Mouse (Mus musculus): ENCODE results near the gene Gm853.

Gene Gm853

GRCm38 (mm10) chr4:130213857-130214256 lies 8.3 kb downstream of the Gm853 start:
- no peak for DNase-seq (ENCODE audit: low spot score in 2 of 2)

GRCm38 (mm10) chr4:130213197-130213596 lies 9.0 kb downstream of the Gm853 start:
- DNase-seq (ENCODE audit: low spot score in 2 of 2) = no peak

DNA sequence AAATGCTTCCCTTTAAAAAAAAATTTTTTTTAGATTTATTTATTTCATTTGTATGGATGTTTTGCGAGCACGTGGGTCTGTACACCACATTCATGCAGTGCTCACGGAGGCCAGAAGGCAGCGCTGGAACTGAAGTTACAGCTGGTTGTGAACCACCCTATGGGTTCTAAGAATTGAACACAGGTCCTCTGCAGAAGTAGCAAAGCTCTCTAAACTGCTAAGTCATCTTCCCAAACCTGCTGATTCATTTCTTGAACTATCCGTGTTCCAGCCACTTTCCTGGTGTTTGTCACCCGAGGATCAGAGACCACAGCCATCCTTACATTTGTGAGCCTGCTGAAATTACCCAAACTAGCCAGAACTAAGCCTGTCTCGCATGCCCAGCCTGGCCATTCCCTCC lies 9.8 kb downstream of the Gm853 start:
- DNase-seq (ENCODE audit: low spot score in 2 of 2) = no peak

GRCm38 (mm10) chr4:130211870-130212269 lies 10.3 kb downstream of the Gm853 start:
- DNase-seq (ENCODE audit: low spot score in 2 of 2) = no peak

- peak; percentile 85 to 92 for DNase-seq (ENCODE audit: low spot score in 2 of 2)
These were observed 23.2 kb downstream of the Gm853 start for GRCm38 (mm10) chr4:130198694-130199670.

DNA sequence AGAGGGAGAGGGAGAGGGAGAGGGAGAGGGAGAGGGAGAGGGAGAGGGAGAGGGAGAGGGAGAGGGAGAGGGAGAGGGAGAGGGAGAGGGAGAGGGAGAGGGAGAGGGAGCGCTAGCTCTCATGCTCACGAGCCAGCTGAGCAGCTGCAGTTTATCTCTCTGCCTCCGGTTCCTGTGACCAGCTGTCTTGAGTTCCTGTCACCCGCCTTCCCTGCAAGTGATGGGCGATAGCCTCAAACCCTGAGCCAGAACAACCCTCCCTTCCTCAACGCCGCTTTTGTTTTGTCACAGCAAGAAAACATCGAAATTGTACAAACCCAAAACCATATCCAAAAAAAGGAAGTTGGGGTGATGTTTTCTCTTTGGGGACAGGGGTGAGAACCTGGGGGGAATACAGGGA lies 25.7 kb downstream of the Gm853 start:
- no peak for DNase-seq (ENCODE audit: low spot score in 2 of 2)

GRCm38 (mm10) chr4:130195924-130196323 lies 26.3 kb downstream of the Gm853 start:
- no peak for DNase-seq (ENCODE audit: low spot score in 2 of 2)

- DNase-seq (ENCODE audit: low spot score in 2 of 2) = no peak
These were observed 29.9 kb downstream of the Gm853 start for GRCm38 (mm10) chr4:130192266-130192665.

- DNase-seq (ENCODE audit: low spot score in 2 of 2) = no peak
These were observed 32.6 kb downstream of the Gm853 start for GRCm38 (mm10) chr4:130189606-130190005.

- DNase-seq (ENCODE audit: low spot score in 2 of 2) = peak; percentile 89 to 91
These were observed 33.3 kb downstream of the Gm853 start for GRCm38 (mm10) chr4:130188806-130189297.

DNA sequence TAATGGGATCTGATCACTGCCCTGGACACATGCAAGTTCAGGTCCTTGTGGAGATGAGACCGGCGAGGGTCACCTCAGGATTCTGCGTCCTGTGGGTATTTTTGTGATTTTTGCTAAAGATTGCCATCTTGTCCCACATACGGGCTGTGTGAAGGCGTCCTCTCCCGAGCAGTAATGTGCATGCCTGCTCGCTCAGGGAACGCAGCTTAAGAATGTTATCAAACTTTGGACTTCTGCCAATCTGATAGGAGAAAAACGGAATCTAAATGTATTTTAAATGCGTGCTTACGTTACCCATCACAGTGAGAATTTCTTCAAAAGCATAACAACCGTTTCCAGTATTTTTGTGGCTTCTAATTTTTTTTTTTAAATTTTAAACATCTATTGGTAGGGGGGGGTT lies 35.3 kb downstream of the Gm853 start:
- DNase-seq (ENCODE audit: low spot score in 2 of 2) = peak; percentile 52 to 71

- DNase-seq (ENCODE audit: low spot score in 2 of 2) = no peak
These were observed 35.8 kb downstream of the Gm853 start for GRCm38 (mm10) chr4:130186450-130186849.

DNA sequence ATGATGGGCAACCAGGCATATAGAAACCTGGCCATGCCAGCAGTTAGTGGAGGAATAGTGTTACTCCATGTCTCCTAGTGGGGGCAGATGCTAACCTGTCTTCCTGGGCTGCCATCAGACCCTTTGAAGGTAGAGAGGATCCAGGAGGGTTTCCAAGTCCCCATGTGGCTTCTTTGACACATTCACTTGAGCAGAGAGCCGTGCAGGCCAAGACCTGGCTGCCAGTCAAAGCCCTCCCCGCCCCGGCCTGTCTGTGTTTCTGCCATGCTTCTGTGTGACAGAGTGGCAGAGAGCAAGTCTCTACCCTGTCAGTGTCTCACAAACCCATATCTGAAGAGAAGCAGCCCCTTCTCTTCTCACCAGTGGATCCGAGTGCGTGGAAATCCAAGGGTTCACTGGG lies 38.3 kb downstream of the Gm853 start:
- DNase-seq (ENCODE audit: low spot score in 2 of 2) = no peak

GRCm38 (mm10) chr4:130183023-130183422 lies 39.2 kb downstream of the Gm853 start:
- DNase-seq (ENCODE audit: low spot score in 2 of 2) = no peak

DNA sequence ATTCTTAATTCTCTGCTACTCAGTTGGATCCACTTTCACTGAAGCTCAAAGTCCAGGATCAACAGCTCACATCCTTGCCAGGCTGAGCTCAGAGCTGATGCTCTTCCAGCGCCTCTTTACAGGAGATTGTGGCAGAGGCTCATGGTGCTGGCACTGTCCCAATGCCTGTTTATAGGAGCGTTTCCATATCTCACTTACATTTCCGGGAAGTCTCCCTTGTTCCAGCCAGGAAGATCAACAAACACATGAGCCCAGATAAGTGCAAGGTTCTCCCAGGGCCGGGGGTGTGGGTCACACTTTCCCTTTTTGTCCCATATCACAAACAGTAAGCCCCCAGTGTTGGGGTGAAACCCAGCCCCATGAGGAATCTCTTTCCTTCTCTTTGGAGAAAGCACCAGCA lies 40.3 kb downstream of the Gm853 start:
- no peak for DNase-seq (ENCODE audit: low spot score in 2 of 2)

DNA sequence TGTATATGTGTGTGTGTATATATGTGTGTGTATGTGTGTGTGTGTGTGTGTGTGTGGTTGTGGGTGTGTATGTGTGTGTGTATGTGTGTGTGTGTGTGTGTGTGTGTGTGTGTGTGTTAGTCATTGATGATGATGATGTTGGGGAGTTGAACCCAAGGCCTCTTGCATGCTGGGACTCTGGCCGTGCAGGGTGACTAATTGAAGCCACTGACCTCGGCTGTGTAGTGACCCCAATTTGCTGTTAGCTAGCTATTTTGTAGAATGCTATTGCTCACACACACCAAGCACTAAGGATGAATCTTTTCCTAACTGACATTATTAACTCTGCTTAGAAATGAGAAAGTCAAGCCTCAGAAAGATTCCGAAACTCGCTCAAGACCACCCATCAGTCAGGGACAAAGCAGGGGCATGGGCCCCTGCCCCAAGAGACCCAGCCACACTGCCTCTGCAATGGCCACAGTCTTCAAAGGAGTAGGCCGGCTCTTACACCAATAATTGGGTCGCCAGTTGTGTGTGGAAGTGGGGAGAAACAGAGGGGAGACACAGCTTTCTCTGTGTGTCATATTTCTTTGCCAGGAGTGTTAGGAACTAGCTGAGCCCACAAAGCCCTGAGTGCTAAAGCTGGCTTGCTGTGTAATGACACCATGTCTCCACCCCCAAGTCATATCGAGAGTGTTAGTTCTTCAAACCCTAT lies 41.1 kb downstream of the Gm853 start:
- DNase-seq (ENCODE audit: low spot score in 2 of 2) = no peak

- no peak for DNase-seq (ENCODE audit: low spot score in 2 of 2)
These were observed 42.3 kb downstream of the Gm853 start for GRCm38 (mm10) chr4:130179876-130180275.

DNA sequence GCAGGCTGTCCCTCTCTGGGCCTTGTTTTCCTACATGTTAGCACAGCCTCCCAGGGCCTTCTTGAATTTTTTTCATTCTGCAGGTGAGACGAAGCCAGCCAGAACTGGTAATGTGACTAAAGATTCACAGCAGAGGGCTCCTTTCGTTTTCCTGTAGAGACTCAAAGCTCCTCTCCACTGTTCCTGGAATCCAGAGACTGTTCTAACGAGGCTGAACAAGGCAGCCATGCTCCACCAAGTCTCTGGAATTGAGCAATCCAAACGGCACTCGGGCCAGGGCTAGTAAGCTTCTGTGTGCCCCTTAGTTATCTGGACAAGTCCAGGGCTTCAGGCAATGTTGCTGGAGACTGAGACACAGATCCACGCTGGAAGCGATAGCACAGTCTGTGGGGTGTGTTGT lies 44.7 kb downstream of the Gm853 start:
- DNase-seq (ENCODE audit: low spot score in 2 of 2) = no peak

DNA sequence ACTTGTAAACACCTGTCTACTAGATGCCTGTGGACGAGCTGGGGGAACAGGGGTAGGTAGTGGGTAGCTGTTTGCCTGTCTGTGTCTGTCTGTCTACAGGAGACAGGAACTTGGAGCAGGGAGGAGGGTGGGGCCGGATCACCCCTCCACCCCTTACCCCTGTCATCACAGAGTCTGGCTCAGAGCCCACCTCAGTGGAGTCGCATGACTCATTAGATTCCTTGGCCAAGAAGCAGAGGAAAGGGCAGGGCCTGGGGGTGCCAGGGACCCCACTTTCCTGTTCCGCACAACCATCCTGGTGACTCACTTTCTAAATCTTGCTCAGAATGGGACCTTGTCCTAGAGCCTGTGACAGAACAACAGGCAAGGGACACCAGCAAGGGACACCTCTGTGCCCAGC lies 45.1 kb downstream of the Gm853 start:
- no peak for DNase-seq (ENCODE audit: low spot score in 2 of 2)

GRCm38 (mm10) chr4:130176156-130176720 lies 46.0 kb downstream of the Gm853 start:
- DNase-seq (ENCODE audit: low spot score in 2 of 2) = no peak

GRCm38 (mm10) chr4:130175072-130175711 lies 47.0 kb downstream of the Gm853 start, which contains the start of gene Tinagl1:
Tinagl1 (minus strand) TSS chr4:130175122.
- no peak for DNase-seq (ENCODE audit: low spot score in 2 of 2)

All from right cerebral cortex, postnatal 10 days (tissue).